Mouse (Mus musculus) cerebellum, adult 18-20 months (tissue): ENCODE measurements around the gene Krt71.
"Not testable (repeated sequence)": the region's sequence is repeated elsewhere in the genome, so short reads cannot be mapped to it uniquely, and the experiment has no call there.

ENCODE experiments used
- DNase-seq, 2 experiments: peaks; one replicate each; pipeline ENCODE4 v3.0.0; 2021

The Krt71 gene

GRCm38 (mm10) chr15:101742711-101743110 is at the start of gene Krt71:
Gene Krt71 (minus strand): TSS chr15:101743109.
- DNase-seq, result peak; percentile 61 to 67

- DNase-seq, result no peak
Observed at GRCm38 (mm10) chr15:101790867-101791266, 48.0 kb upstream of the Krt71 start.

DNA sequence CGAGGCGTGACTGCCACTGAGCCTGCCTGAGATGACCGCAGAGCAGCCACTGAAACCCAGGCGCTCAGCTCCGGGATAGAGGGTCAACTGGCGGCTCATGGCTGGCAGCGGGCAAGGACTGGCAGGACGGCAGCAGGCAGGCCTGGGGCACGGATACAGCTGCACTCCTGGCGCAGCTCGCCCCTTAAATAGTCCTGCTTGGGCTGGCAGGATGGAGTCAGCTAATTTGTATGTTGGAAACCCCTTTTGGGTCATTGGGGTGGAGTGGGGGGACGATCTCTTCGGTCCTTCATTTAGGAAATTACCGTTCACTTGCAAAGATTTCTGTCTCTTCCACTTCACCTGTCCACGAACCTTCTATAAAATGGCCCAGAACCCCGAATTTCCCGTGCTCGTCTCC is 43.5 kb upstream of the Krt71 start, which contains the start of gene Krt72:
Gene Krt72, minus strand, starts transcription at position 101 of the 400 bp plus-strand sequence.
- no peak for DNase-seq

DNA sequence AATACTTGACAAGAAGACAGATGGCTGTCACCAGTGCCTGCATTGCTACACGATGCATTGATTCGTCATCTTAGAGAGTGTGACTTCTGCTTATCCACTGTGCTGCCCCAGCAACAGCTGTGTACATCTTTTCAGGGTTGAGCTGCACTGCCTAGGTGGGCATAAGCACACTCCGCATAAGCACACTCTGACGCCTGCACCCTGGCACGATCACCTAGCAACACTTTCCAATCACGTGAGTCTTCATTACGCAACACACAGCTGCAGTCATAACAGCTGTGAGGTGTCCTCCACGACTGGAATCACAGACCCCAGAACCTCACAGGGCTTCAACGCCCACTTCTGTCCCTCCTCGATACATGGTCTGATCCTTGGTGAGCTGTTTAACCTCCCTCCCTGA is 30.5 kb upstream of the Krt71 start:
- no peak for DNase-seq

DNA sequence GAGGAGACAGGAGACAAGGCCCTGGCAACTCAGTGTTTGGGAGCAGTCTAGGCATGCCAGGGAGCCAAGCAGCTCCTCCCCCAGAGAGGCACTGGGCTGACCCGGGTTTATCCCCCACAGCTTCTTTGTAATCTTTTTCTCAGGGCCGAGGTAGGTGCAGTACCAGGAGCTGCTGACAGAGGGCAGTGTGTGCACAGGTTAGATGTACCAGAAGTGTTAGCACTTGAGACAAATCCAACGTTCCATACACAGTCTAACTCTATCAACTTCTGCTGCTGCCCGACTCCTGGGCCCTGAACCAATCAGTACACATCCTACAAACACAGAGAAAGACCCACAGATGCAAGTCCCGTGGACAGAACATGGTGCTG is 29.8 kb upstream of the Krt71 start:
- peak; percentile 73 to 83 for DNase-seq

GRCm38 (mm10) chr15:101772080-101772710 is 29.3 kb upstream of the Krt71 start:
- DNase-seq, result no peak

GRCm38 (mm10) chr15:101770226-101770625 is 27.3 kb upstream of the Krt71 start:
- DNase-seq, result no peak

GRCm38 (mm10) chr15:101737786-101738185 is 5.1 kb downstream of the Krt71 start:
- DNase-seq, result no peak

- DNase-seq, result no peak
Observed at GRCm38 (mm10) chr15:101730653-101731052, 12.3 kb downstream of the Krt71 start.

- no peak for DNase-seq
Observed at GRCm38 (mm10) chr15:101724686-101725085, 18.2 kb downstream of the Krt71 start.

GRCm38 (mm10) chr15:101715831-101716230 is 27.1 kb downstream of the Krt71 start:
- DNase-seq, result no peak

DNA sequence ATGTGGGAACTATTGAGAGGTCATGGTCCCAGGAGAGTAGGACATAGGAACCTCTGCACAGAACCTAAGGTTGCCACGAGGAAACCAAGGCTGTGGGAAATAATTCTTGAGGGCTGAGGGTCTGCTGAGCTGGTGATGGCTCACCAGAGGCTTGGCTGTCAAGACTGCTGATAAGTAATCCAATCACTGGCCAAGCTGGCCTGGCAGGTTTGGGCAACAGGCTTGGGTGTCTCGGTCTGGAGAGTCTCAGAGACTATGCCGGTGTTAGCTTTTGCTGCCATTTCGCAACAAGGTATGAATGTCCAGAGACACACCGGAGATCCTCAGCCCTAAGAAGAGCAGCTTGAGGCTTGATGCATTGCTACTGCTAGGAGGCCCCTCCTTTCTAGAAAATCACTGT is 28.6 kb downstream of the Krt71 start:
- no peak for DNase-seq

GRCm38 (mm10) chr15:101713731-101714130 is 29.2 kb downstream of the Krt71 start:
- no peak for DNase-seq

- DNase-seq, result no peak
Observed at GRCm38 (mm10) chr15:101712720-101713119, 30.2 kb downstream of the Krt71 start, which contains the start of gene Krt5. Gene Krt5 (minus strand): TSS chr15:101712898.

GRCm38 (mm10) chr15:101708683-101709082 is 34.2 kb downstream of the Krt71 start:
- no peak for DNase-seq

- no peak for DNase-seq
Observed at GRCm38 (mm10) chr15:101707454-101707853, 35.5 kb downstream of the Krt71 start.

- DNase-seq, result no peak
Observed at GRCm38 (mm10) chr15:101704066-101704465, 38.8 kb downstream of the Krt71 start.

GRCm38 (mm10) chr15:101702380-101702779 is 40.5 kb downstream of the Krt71 start:
- DNase-seq, result no peak

- DNase-seq, result no peak
Observed at GRCm38 (mm10) chr15:101699866-101700265, 43.0 kb downstream of the Krt71 start.

DNA sequence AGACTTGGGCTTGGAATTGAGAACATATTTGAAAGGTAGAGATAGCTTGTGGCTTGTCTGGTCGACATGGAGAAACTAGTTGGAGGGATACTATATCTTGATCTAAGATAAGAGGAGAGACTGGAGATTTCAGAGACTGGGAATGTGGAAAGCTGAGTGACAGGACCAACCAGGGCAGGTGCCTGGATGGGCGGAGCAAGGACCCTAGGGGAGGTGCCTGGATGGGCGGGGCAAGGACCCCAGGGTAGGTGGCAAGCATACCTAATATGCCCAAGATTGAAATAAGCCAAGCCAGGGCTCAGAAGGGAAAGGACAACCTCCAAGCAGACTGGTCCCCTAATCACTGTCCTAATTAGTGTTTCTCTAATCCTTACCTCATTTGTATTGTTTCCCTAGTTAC is 43.7 kb downstream of the Krt71 start:
- no peak for DNase-seq

DNA sequence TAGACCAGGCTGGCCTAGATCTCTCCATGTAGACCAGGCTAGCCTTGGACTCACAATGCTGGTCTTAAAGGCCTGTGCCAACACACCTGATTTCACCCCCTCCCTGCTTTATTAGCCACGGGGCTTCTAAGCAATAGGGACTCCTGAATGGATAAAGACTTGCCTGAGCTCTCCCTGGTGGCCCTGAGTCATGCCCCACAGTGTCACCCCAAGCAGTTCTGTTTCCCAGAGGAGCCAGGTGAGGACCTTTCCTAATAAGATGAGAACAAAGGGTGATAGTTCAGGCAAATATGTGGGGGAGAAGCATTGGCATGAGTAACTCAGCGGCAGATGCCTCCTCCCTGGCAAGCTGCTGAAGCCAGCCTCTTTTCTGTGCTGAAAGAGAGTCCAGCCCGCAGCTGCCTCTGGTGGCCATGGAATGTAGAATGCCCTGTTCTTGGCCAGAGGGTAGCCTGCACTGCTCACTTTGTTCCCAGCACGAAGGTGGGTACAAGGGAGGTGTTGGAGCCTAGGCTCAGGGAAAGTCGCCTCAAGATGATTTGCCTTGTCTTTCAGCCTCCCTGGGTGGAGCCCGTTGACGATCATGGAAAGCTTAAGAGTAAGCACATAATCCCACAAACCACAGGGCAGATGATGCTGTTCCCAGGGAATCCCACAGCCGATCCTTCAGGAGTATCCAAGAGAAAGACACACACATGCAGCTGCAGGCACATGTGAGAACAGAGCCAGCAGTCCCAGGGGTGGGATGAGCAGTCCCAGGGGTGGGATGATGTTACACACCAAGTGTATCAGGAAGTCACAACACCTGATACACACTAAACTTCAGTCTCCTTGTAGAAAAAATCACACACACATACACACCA is 45.4 kb downstream of the Krt71 start:
- no peak for DNase-seq

- DNase-seq, result no peak
Observed at GRCm38 (mm10) chr15:101694207-101694606, 48.7 kb downstream of the Krt71 start, which contains the start of gene Krt6a. Gene Krt6a (minus strand): TSS chr15:101694307.

GRCm38 (mm10) chr15:101690460-101690859 is 52.4 kb downstream of the Krt71 start:
- DNase-seq, result not testable (repeated sequence)

DNA sequence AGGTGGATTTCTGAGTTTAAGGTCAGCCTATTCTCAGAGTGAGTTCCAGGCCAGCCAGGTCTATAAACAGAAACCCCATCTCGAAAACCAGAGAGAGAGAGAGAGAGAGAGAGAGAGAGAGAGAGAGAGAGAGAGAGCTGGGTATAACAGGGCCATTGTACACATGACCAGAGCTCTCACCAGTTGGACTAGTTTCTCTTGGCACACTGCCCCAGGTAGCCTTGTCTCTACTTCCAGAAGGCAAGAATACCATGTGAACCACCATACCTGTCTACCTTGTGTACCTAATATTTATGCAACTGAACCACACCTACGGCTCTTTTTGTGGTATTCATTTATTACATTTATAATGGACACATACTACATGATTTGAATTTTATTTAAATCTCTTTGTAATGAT is 54.7 kb downstream of the Krt71 start:
- DNase-seq, result no peak
